Comparison of ENCODE assay signal across 16 mouse cellular contexts in the genomic region with DNA sequence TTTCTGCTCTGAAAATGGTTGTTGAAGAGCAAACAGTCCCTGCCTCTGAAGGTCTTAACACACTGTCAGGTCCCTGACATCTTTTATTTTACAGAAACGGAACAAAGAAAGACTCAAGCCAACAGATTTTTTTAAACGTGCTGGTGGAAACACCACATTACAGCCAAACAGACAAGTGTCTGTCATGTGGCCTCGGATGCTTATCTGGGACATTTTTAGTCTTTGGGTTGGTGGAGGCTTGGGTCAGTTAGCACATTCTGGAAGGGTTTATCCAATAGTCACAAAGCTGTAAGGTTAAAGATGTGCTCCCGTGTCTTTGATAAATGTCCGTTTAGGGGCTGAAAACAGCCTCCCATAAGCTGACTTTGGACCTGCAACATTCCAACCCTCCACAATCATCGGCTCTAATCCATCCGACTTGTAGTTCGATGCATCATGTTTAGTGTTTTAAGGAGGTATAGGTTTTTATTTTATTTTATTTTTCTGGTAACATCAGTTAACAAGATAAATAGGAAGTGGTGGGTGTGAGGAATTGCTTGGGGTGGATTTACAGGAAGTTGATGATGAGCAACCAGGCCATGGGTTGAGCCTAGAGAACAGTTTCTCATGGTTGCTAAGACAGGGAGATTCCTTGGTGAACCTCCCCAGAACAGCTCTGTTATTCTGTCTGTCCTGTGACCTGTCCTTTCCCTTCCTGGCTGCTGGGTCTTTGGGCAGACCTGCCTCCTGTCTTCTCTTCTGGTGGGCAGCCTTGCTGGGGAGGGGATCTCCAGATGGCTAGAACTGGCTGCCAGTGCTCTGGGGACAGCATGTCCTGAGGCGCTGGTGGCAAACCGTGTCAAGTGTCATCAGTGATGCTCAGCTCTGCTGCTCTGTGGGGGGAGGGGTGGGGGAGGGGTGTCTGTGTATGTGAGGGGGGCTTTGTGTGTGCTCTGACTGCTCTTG. TPM values are rescaled to one million over a fixed set of nuclear protein-coding genes. Genes with fewer than 3 reads are reported as not detected.
A peak's percentile ranks its signal among the peaks of the same experiment; 100 is the strongest.
DNase-seq lines count a peak whose midpoint lies in the region; ATAC-seq lines count a peak whose summit lies in the region.
"Had no signal": no experiment of that assay in that cellular context is flagged by ENCODE, and none has a peak within 500 bp of the region (broad histone marks: within the 10 kb centered on the region; RNA-seq: fewer than 3 reads in every experiment).

No protein-coding gene starts in this region.

- H3K4me3 ChIP-seq in midbrain, embryonic 10.5 days = no peak overlapping the region
- H3K4me3 ChIP-seq in midbrain, embryonic 15.5 days = no peak overlapping the region
- H3K4me3 ChIP-seq: embryonic facial prominence, embryonic 13.5 days; forebrain, embryonic 13.5 days; limb, embryonic 10.5 days had no signal

- H3K9me3 ChIP-seq in midbrain, embryonic 10.5 days (replicated peaks) = no peaks in the 10 kb centered on the region
- no peaks in the 10 kb centered on the region for H3K9me3 ChIP-seq in midbrain, embryonic 15.5 days
- H3K9me3 ChIP-seq: embryonic facial prominence, embryonic 13.5 days; forebrain, embryonic 13.5 days; limb, embryonic 10.5 days had no signal

- peak; percentile 36 for DNase-seq in gastrocnemius, adult 18-20 months (ENCODE audit: low spot score)
- no peak for DNase-seq in gastrocnemius, postnatal 4 days (ENCODE audit: low spot score in 2 of 2)
- DNase-seq in midbrain, embryonic 10.5 days (ENCODE audit: low spot score) = no peak
- peak; percentile 57 for DNase-seq in T-cell, adult 2 months (ENCODE audit: low spot score)
- peak; percentile 33 to 38 for DNase-seq in monocyte, adult 2 months (ENCODE audit: low read depth in 1 of 2, low spot score in 2 of 2)
- no peak for DNase-seq in lung, adult 18-20 months
- no peak for DNase-seq in left cerebral cortex, adult 18-20 months (ENCODE audit: low spot score in 2 of 2)
- DNase-seq: cerebellum, adult 9-10 months; gastrocnemius, postnatal 25 days; kidney, adult 11 months; lung, postnatal 10 days had no signal

- peak overlapping the region; percentile 50; the same call in 1 of the 2 replicates for H3K27ac ChIP-seq in midbrain, embryonic 10.5 days (replicated peaks)
- H3K27ac ChIP-seq in midbrain, embryonic 15.5 days = no peak overlapping the region
- H3K27ac ChIP-seq: embryonic facial prominence, embryonic 13.5 days had no signal

- WGBS in midbrain, embryonic 10.5 days = 79% methylated on average over 10 of the region's 10 CpGs
- WGBS in midbrain, embryonic 15.5 days = 73% methylated on average over 10 of the region's 10 CpGs

- no peak overlapping the region for H3K4me2 ChIP-seq in midbrain, embryonic 15.5 days
- H3K4me2 ChIP-seq: embryonic facial prominence, embryonic 13.5 days; forebrain, embryonic 13.5 days had no signal

- H3K4me1 ChIP-seq in midbrain, embryonic 10.5 days = peaks cover 51% of the 10 kb centered on the region
- H3K4me1 ChIP-seq in midbrain, embryonic 15.5 days = 0 out of 2 replicates have a peak, but pooled peaks cover 6% of the 10 kb centered on the region

- no peaks in the 10 kb centered on the region for H3K36me3 ChIP-seq in midbrain, embryonic 10.5 days
- no peaks in the 10 kb centered on the region for H3K36me3 ChIP-seq in midbrain, embryonic 15.5 days (replicated peaks)
- H3K36me3 ChIP-seq: embryonic facial prominence, embryonic 13.5 days; limb, embryonic 10.5 days had no signal

- no peaks in the 10 kb centered on the region for H3K27me3 ChIP-seq in midbrain, embryonic 10.5 days (ENCODE audit: low read depth, poor library complexity, severe bottlenecking)
- H3K27me3 ChIP-seq in midbrain, embryonic 15.5 days (replicated peaks) = no peaks in the 10 kb centered on the region
- H3K27me3 ChIP-seq: embryonic facial prominence, embryonic 13.5 days; forebrain, embryonic 13.5 days had no signal

- H3K9ac ChIP-seq in midbrain, embryonic 15.5 days = no peak overlapping the region
- H3K9ac ChIP-seq: embryonic facial prominence, embryonic 13.5 days; forebrain, embryonic 13.5 days had no signal

- ATAC-seq in midbrain, embryonic 15.5 days (replicated peaks) = no peak
- ATAC-seq: forebrain, embryonic 13.5 days had no signal

RNA-seq across cellular contexts. Expression of gene Laptm5, which starts 6.2 kb away (rescaled TPM):
- 1 to 10 TPM; 2.7 to 6.0 TPM for total RNA-seq in gastrocnemius, adult 18-20 months (2021)
- total RNA-seq in gastrocnemius, postnatal 4 days (2021) = 10 to 100 TPM; 24.4 to 26.4 TPM
- 16.7 and 22.9 TPM in 2 replicates for polyA plus RNA-seq in midbrain, embryonic 10.5 days (2016; fragmentation: Nextera tagmentation; extraction: Ambion mirVana)
- 28.4 and 32.8 TPM in 2 replicates for polyA plus RNA-seq in midbrain, embryonic 15.5 days (2015; fragmentation: Nextera tagmentation; extraction: Ambion mirVana)
- total RNA-seq in left cerebral cortex, adult 18-20 months (2021) = 10 to 100 TPM; 34.2 to 35.2 TPM

RNA-seq across cellular contexts. Expression of gene Matn1, which starts 25.1 kb away (rescaled TPM):
- not detected for total RNA-seq in gastrocnemius, adult 18-20 months (2021)
- total RNA-seq in gastrocnemius, postnatal 4 days (2021) = not detected
- polyA plus RNA-seq in midbrain, embryonic 10.5 days (2016; fragmentation: Nextera tagmentation; extraction: Ambion mirVana) = not detected in 2 replicates
- 0.24 and 0.32 TPM in 2 replicates for polyA plus RNA-seq in midbrain, embryonic 15.5 days (2015; fragmentation: Nextera tagmentation; extraction: Ambion mirVana)
- total RNA-seq in left cerebral cortex, adult 18-20 months (2021) = under 1 TPM; 0.54 to 0.88 TPM
- total RNA-seq: gastrocnemius, postnatal 25 days had no signal
- polyA plus RNA-seq: forebrain, embryonic 13.5 days; large intestine, adult 2 months had no signal

Comparison
In these comparisons a context has a peak if more than half of its experiments do, and no peak if none do; other contexts are left out.
1. DNase-seq: peak in gastrocnemius, adult 18-20 months (single experiment), T-cell, adult 2 months (single experiment) and monocyte, adult 2 months (2 of 2); none in gastrocnemius, postnatal 4 days (0 of 2), midbrain, embryonic 10.5 days (single experiment), lung, adult 18-20 months (0 of 2) and left cerebral cortex, adult 18-20 months (0 of 2).